Mouse (Mus musculus) stomach, embryonic 15.5 days (tissue): Measurements from ENCODE around the gene Gtdc1. TPM values are rescaled to one million over a fixed set of nuclear protein-coding genes. Genes with fewer than 3 reads are reported as not detected.

Source experiments
- polyA plus RNA-seq: library from polyadenylated mRNA; unstranded; fragments of >200 nt; fragmentation: Nextera tagmentation; extraction: Ambion mirVana; gene quantifications from 2 replicates; pipeline ENCODE4 v1.2.1, GENCODE M21; 2015

The Gtdc1 gene
- polyA plus RNA-seq, 1 experiment from 2014 or later: 12.6 TPM

Other genes with a start within 250 kb of the Gtdc1 start
- gene Zeb2, start 189.7 kb upstream of the Gtdc1 start, polyA plus RNA-seq: 46.5 and 49.9 TPM in 2 replicates